Mouse (Mus musculus): ENCODE data around the gene Arhgap31.

Gene Arhgap31

GRCm38 (mm10) chr16:38712581-38713403 lies at the start of gene Arhgap31:
TSS of gene Arhgap31 (minus strand) at chr16:38713274.
- peak; percentile 85 for ATAC-seq (ENCODE audit: insufficient number of reproducible peaks, low FRiP score, low TSS enrichment)

- ATAC-seq (ENCODE audit: insufficient number of reproducible peaks, low FRiP score, low TSS enrichment) = no peak
Measured at GRCm38 (mm10) chr16:38762401-38762800, 49.3 kb upstream of the Arhgap31 start.

GRCm38 (mm10) chr16:38761972-38762371 lies 48.9 kb upstream of the Arhgap31 start:
- no peak for ATAC-seq (ENCODE audit: insufficient number of reproducible peaks, low FRiP score, low TSS enrichment)

- no peak for ATAC-seq (ENCODE audit: insufficient number of reproducible peaks, low FRiP score, low TSS enrichment)
Measured at GRCm38 (mm10) chr16:38760834-38761375, 47.8 kb upstream of the Arhgap31 start.

- no peak for ATAC-seq (ENCODE audit: insufficient number of reproducible peaks, low FRiP score, low TSS enrichment)
Measured at GRCm38 (mm10) chr16:38760239-38760638, 47.2 kb upstream of the Arhgap31 start.

GRCm38 (mm10) chr16:38758104-38758861 lies 45.2 kb upstream of the Arhgap31 start:
- no peak for ATAC-seq (ENCODE audit: insufficient number of reproducible peaks, low FRiP score, low TSS enrichment)

GRCm38 (mm10) chr16:38757626-38758025 lies 44.6 kb upstream of the Arhgap31 start:
- ATAC-seq (ENCODE audit: insufficient number of reproducible peaks, low FRiP score, low TSS enrichment) = no peak

- ATAC-seq (ENCODE audit: insufficient number of reproducible peaks, low FRiP score, low TSS enrichment) = no peak
Measured at GRCm38 (mm10) chr16:38756572-38756971, 43.5 kb upstream of the Arhgap31 start.

- no peak for ATAC-seq (ENCODE audit: insufficient number of reproducible peaks, low FRiP score, low TSS enrichment)
Measured at GRCm38 (mm10) chr16:38756177-38756503, 43.1 kb upstream of the Arhgap31 start.

GRCm38 (mm10) chr16:38755452-38756176 lies 42.5 kb upstream of the Arhgap31 start:
- ATAC-seq (ENCODE audit: insufficient number of reproducible peaks, low FRiP score, low TSS enrichment) = no peak

GRCm38 (mm10) chr16:38753631-38754030 lies 40.6 kb upstream of the Arhgap31 start:
- no peak for ATAC-seq (ENCODE audit: insufficient number of reproducible peaks, low FRiP score, low TSS enrichment)

GRCm38 (mm10) chr16:38750803-38751202 lies 37.7 kb upstream of the Arhgap31 start:
- no peak for ATAC-seq (ENCODE audit: insufficient number of reproducible peaks, low FRiP score, low TSS enrichment)

- no peak for ATAC-seq (ENCODE audit: insufficient number of reproducible peaks, low FRiP score, low TSS enrichment)
Measured at GRCm38 (mm10) chr16:38743941-38744673, 31.0 kb upstream of the Arhgap31 start.

- peak; percentile 64 for ATAC-seq (ENCODE audit: insufficient number of reproducible peaks, low FRiP score, low TSS enrichment)
Measured at GRCm38 (mm10) chr16:38742659-38743131, 29.6 kb upstream of the Arhgap31 start.

GRCm38 (mm10) chr16:38742113-38742658 lies 29.1 kb upstream of the Arhgap31 start, which contains the start of gene B4galt4:
TSS of gene B4galt4 (plus strand) at chr16:38742264.
- ATAC-seq (ENCODE audit: insufficient number of reproducible peaks, low FRiP score, low TSS enrichment) = peak; percentile 88

GRCm38 (mm10) chr16:38741204-38741903 lies 28.3 kb upstream of the Arhgap31 start:
- ATAC-seq (ENCODE audit: insufficient number of reproducible peaks, low FRiP score, low TSS enrichment) = no peak

- ATAC-seq (ENCODE audit: insufficient number of reproducible peaks, low FRiP score, low TSS enrichment) = no peak
Measured at GRCm38 (mm10) chr16:38730921-38731320, 17.8 kb upstream of the Arhgap31 start.

- peak; percentile 52; the same call in 1 of the 2 replicates for ATAC-seq (ENCODE audit: insufficient number of reproducible peaks, low FRiP score, low TSS enrichment)
Measured at GRCm38 (mm10) chr16:38729610-38730288, 16.7 kb upstream of the Arhgap31 start.
